7 mouse cellular contexts compared by ENCODE assay signal in the genomic region with DNA sequence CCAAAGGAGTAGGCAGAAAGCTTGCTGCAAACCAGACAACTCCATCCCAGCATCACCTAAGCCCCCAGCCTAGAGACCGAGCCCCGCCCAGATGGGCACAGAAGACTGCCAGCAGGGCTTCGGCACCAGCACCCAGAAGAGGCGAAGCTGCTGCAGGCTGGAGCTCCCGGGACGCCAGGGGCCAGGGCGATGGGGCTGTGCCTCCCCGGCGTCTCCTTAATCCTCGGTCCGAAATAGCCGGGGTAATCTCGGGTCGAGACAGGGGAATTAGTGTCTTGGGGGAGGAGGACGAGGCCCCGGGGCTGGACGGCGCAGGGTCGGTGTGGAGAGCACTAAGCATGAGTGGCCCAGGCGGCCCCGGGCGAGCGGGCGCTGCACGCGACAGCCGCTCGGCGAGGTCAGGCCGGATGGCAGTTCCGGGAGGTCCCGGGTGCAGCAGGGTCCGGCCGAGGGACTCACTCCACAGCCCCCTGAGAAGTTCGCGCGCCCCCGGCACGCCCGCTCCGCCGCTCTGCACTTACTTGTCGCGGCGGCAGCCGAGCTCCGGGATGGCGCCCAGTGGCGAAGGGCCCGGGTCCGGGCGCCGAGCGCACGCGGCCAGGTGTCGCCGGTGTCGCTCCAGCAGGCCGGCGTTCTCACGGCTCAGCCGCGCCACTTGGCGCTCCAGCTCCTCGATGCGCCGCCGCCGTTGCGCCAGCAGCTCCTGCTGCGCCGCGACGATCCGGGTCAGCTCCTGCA. TPM values are rescaled to one million over a fixed set of nuclear protein-coding genes. Genes with fewer than 3 reads are reported as not detected.
A peak's percentile ranks its signal among the peaks of the same experiment; 100 is the strongest.
DNase-seq lines count a peak whose midpoint lies in the region; TF ChIP-seq lines count a peak whose summit lies in the region.

No protein-coding gene starts in this region.

- no peaks in the 10 kb centered on the region for H3K36me3 ChIP-seq in small intestine, adult 2 months (ENCODE audit: control insufficient read depth, insufficient read depth, low read length)

- DNase-seq in spleen, postnatal 4 days (ENCODE audit: low spot score in 2 of 2) = peak; percentile 18 to 68
- DNase-seq in spleen, postnatal 14 days (ENCODE audit: low spot score in 2 of 2) = no peak
- peak; percentile 12 for DNase-seq in cerebellum, adult 8-10 months
- DNase-seq in gastrocnemius, postnatal 25 days = peak; percentile 11
- peak; percentile 50 to 64 for DNase-seq in kidney, postnatal 4 days
- DNase-seq in mesoderm, embryonic 11.5 days (ENCODE audit: low read depth, low spot score) = peak; percentile 43

- peak overlapping the region; percentile 63 for H3K4me3 ChIP-seq in small intestine, adult 2 months (ENCODE audit: low read depth, low read length)

- peaks cover 6% of the 10 kb centered on the region for H3K4me1 ChIP-seq in small intestine, adult 2 months (ENCODE audit: control insufficient read depth, insufficient read depth, insufficient read length, low read length)

- WGBS in small intestine, adult 2 months = under 1% methylated on average over 76 of the region's 76 CpGs

- 0 out of 2 replicates have a peak, but pooled peaks have one; percentile 7 for TF ChIP-seq POLR2A in small intestine, adult 2 months (IDR thresholded peaks at IDR 0.05; ENCODE audit: low read depth, low read length)

- no peak overlapping the region for H3K27ac ChIP-seq in small intestine, adult 2 months (ENCODE audit: insufficient read depth, low read depth, low read length)

- peaks cover 19% of the 10 kb centered on the region for H3K27me3 ChIP-seq in small intestine, adult 2 months (ENCODE audit: control insufficient read depth, insufficient read depth, low read length)

- TF ChIP-seq CTCF in small intestine, adult 2 months (IDR thresholded peaks at IDR 0.05; ENCODE audit: extremely low read depth, insufficient read length, insufficient replicate concordance, low read depth, low read length) = no peak

RNA-seq across cellular contexts. Expression of a gene that starts 0.8 kb away (rescaled TPM):
- 10 to 100 TPM; 57.7 to 63.6 TPM for total RNA-seq in gastrocnemius, postnatal 25 days (2021)
- 46.1 and 49.3 TPM in 2 replicates for polyA plus RNA-seq in small intestine, adult 2 months (2012; rRNA removed)

Comparison
In these comparisons a context has a peak if more than half of its experiments do, and no peak if none do; other contexts are left out.
1. DNase-seq: peak in spleen, postnatal 4 days (2 of 2), cerebellum, adult 8-10 months (single experiment), gastrocnemius, postnatal 25 days (single experiment), kidney, postnatal 4 days (2 of 2) and mesoderm, embryonic 11.5 days (single experiment); none in spleen, postnatal 14 days (0 of 2).